Mouse (Mus musculus) kidney, adult 2 months (tissue): ENCODE results near the gene Adamts17.

Source experiments
- CTCF ChIP-seq: fragments of 200-500 bp; conservative IDR thresholded peaks from 2 replicates; pipeline ENCODE4 v1.5.1; 2011; ENCODE audit warnings: low read depth, mild to moderate bottlenecking, control low read depth, low read length, moderate library complexity, mixed read lengths; ENCODE audit not compliant: insufficient read depth, insufficient read length
- POLR2A ChIP-seq: fragments of 200-500 bp; IDR thresholded peaks from one replicate; pipeline ENCODE4 v1.6.1; 2011; ENCODE audit warnings: low read depth, low read length, control low read depth

GRCm38 (mm10) chr7:67152626-67153025 lies 313.1 kb downstream of the Adamts17 start:
- TF ChIP-seq CTCF (no peak), POLR2A (no peak)
